Mouse (Mus musculus) adrenal gland, adult 8-10 months (tissue): ENCODE data around the gene Ccdc81. TPM values are rescaled to one million over a fixed set of nuclear protein-coding genes. Genes with fewer than 3 reads are reported as not detected.

Experiments
- DNase-seq: peaks from one replicate; pipeline ENCODE4 v3.0.0; 2022
- total RNA-seq, 4 experiments: library from RNA; stranded (reverse); gene quantifications; 2 replicates each; pipeline ENCODE4 v1.2.4; 2022

Gene Ccdc81
- total RNA-seq, 4 experiments from 2014 or later: 0.09 to 0.40 (median 0.22) TPM

GRCm38 (mm10) chr7:89864769-89865168 is 38.7 kb downstream of the Ccdc81 start:
- no peak for DNase-seq

GRCm38 (mm10) chr7:89856440-89857217 is 46.8 kb downstream of the Ccdc81 start:
- no peak for DNase-seq

DNA sequence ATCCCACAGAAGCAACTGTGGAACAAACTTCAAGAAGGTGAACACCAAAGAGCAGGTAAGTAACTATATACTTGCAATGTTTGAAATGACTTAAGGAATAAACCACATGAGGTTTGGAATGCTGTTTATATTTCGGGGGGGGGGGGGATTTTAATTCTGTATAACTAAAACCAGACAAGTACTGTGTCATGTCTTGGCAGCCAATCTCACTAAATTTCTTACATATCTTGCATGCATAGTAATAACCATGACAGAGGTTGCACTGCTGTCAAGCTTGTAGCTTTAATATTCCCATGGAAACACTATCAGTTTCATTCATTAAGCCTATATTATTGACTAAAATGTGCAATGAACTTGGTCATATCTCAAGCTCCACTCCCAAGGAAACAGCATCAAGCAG is 48.2 kb downstream of the Ccdc81 start:
- DNase-seq: no peak

DNA sequence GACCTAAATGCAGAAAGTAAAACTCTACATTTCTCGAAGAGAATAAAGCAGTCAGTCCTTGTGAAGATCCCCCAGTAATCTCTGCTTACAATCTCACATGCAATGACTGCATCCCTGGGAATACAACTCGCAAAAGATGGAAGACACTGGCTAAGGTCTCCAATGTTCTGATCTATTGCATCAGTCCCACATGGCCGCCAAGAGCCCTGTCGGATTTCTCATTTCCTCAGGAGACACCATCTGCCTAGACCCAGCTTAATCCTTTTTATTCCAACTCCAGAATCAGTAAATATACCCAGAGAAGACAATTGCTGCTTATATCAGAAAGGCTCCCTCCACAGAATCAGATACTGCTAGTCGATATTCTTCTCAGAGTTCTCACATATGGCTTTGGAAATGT is 50.3 kb downstream of the Ccdc81 start:
- DNase-seq: no peak

GRCm38 (mm10) chr7:89852158-89853095 is 51.0 kb downstream of the Ccdc81 start:
- DNase-seq: peak; percentile 68

- DNase-seq: peak; percentile 74
Observed at GRCm38 (mm10) chr7:89850510-89850909, 52.9 kb downstream of the Ccdc81 start.

- no peak for DNase-seq
Observed at GRCm38 (mm10) chr7:89845669-89846068, 57.8 kb downstream of the Ccdc81 start.

DNA sequence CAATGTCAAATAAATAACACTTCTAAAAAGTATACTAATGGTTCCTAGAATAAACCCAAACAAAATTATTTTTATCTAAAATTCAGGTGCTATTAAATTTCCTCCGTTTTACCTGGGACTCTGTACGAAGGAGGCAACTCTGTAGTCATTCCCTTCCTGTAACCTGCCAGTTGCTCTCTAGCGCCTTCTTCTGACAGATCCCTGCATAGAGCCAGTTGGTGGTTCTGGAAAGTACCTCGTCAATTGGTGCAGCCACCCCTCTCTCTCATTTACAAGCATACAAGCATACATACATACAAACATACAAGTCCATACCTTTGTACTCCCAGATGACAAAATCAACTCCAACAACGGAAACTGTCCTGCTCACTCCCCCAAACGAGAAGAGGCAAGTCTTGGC is 59.9 kb downstream of the Ccdc81 start:
- no peak for DNase-seq

DNA sequence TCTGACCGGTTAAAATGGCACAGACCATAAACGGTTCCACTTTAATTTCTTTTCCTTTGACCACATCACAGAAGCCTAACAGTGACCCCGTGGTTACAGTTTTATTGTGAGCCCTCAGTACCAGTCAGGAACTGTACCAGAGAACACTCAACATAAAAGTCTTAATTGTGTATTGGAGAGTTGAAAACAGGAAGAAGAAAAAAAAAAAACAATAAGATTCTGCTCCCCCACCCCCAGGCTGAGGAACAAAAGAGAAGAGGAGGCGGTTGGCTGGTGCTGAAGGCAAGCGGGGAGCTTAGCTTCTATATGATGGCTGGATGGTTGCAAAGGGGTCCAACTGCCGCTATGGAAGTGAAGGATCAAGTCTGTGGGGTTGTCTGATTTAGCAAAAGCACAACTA is 60.3 kb downstream of the Ccdc81 start:
- no peak for DNase-seq

- no peak for DNase-seq
Observed at GRCm38 (mm10) chr7:89842404-89842715, 61.1 kb downstream of the Ccdc81 start.

- DNase-seq: peak; percentile 67
Observed at GRCm38 (mm10) chr7:89841670-89842403, 61.6 kb downstream of the Ccdc81 start.

DNA sequence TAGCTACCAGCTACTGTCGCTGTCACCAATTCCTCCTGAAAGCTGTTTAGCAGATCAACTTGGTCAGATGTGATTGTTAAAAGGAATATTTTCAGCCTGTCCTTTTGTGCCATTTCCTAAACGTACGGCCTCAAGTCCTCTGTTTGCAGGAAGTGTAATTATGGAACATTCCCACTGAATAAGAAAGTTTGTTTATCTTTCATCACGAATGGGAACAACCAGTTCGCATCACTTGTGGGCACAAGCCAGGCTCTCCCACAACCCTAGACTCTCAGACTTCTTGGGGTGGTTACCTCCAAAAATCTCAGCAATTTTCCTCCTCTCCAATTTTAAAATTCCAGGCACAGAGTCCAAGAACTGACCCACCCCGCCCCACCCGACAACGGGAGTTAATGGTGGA is 63.7 kb downstream of the Ccdc81 start:
- no peak for DNase-seq

GRCm38 (mm10) chr7:89837841-89838240 is 65.6 kb downstream of the Ccdc81 start:
- DNase-seq: no peak

- DNase-seq: no peak
Observed at GRCm38 (mm10) chr7:89836676-89837075, 66.8 kb downstream of the Ccdc81 start.

GRCm38 (mm10) chr7:89835566-89835965 is 67.9 kb downstream of the Ccdc81 start:
- DNase-seq: no peak

DNA sequence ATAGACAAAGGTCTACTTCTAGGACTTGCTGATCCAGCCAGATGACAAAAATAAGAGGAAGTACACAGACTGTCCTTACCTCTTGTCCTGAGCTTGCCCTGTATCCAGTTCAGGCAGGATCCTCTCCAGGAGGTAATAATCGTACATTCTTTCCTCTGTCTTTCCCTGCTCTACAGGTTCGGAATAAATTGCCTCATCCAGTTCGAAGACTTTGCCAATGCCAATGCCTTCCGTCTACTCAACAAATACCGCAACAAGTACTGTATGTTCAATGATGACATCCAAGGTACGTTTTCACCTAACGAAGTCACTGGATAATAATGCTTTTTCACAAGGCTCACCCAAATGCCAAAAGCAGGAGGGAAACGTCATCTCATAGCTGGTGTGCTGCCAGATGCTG is 69.9 kb downstream of the Ccdc81 start:
- no peak for DNase-seq

DNA sequence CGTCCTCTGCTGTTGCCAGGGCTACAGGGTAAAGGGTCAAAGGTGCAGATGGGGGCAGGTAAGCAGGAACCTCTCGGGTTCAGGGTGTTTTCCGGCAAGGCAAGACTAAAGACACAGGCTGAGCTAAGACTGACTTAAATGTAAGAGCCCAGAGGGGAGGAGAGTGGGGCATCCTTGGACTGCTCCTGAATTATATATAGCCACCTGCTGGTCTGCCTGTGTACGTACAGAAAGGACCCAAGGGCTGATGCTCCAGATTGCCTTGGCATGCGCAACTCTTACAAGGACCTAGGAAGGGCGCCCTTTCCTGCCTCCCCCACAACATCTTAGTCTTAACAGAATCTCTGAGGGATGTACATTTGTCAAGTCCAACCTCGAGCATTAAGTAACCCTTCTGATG is 74.2 kb downstream of the Ccdc81 start:
- DNase-seq: no peak

- DNase-seq: no peak
Observed at GRCm38 (mm10) chr7:89828436-89829065, 74.9 kb downstream of the Ccdc81 start.
